Mouse (Mus musculus): Measurements from ENCODE around the gene Cnksr1.

The Cnksr1 gene

GRCm38 (mm10) chr4:134203340-134203896 lies 34.8 kb downstream of the Cnksr1 start:
- in situ Hi-C loops (cut with MboI; ENCODE audit: low sequenced_read_pairs): no loop called here

- in situ Hi-C loops (cut with MboI; ENCODE audit: low sequenced_read_pairs): no loop called here
Observed at GRCm38 (mm10) chr4:134202904-134203303, 35.3 kb downstream of the Cnksr1 start, which contains the start of gene Gm7534. Gene Gm7534, minus strand, starts transcription at chr4:134203004.

GRCm38 (mm10) chr4:134199371-134199770 lies 38.8 kb downstream of the Cnksr1 start:
- in situ Hi-C loops (cut with MboI; ENCODE audit: low sequenced_read_pairs): no loop called here

- in situ Hi-C loops (cut with MboI; ENCODE audit: low sequenced_read_pairs): no loop called here
Observed at GRCm38 (mm10) chr4:134186268-134186667, 51.9 kb downstream of the Cnksr1 start.

GRCm38 (mm10) chr4:134185569-134185968 lies 52.6 kb downstream of the Cnksr1 start:
- in situ Hi-C loops (cut with MboI; ENCODE audit: low sequenced_read_pairs): no loop called here

- in situ Hi-C loops (cut with MboI; ENCODE audit: low sequenced_read_pairs): no loop called here
Observed at GRCm38 (mm10) chr4:134183711-134184110, 54.5 kb downstream of the Cnksr1 start.

GRCm38 (mm10) chr4:134181825-134182224 lies 56.4 kb downstream of the Cnksr1 start:
- in situ Hi-C loops (cut with MboI; ENCODE audit: low sequenced_read_pairs): no loop called here

- in situ Hi-C loops (cut with MboI; ENCODE audit: low sequenced_read_pairs): no loop called here
Observed at GRCm38 (mm10) chr4:134181112-134181511, 57.1 kb downstream of the Cnksr1 start.
